Mouse (Mus musculus) stomach, postnatal 0 days (tissue): ENCODE data around the gene Ptprcap. TPM values are rescaled to one million over a fixed set of nuclear protein-coding genes. Genes with fewer than 3 reads are reported as not detected.

ENCODE experiments used
- ATAC-seq: fragments of 200-750 bp; cut with Nextera tagmentation; 2 replicates; pipeline ENCODE4 v1.8.0; 2017; ENCODE audit not compliant: low FRiP score, low TSS enrichment
- DNase-seq: peaks from one replicate; pipeline ENCODE4 v3.0.0-alpha.2; 2016; ENCODE audit warnings: low spot score
- H3K27ac ChIP-seq: fragments of 300-500 bp; sonication (generic); replicated peaks from 2 replicates; pipeline ENCODE4 v1.5.1; 2014; ENCODE audit warnings: mild to moderate bottlenecking, control low read depth
- H3K27me3 ChIP-seq: fragments of 300-500 bp; sonication (generic); 2 replicates; pipeline ENCODE4 v1.6.1; 2014; ENCODE audit warnings: low read length; ENCODE audit not compliant: control insufficient read depth, insufficient read depth
- H3K36me3 ChIP-seq: fragments of 300-500 bp; sonication (generic); 2 replicates; pipeline ENCODE4 v1.6.1; 2014; ENCODE audit warnings: low read length, mixed read lengths; ENCODE audit not compliant: control insufficient read depth, insufficient read depth
- H3K4me1 ChIP-seq: fragments of 300-500 bp; sonication (generic); replicated peaks from 2 replicates; pipeline ENCODE4 v1.6.1; 2014; ENCODE audit warnings: antibody characterized with exemption; ENCODE audit not compliant: control insufficient read depth, insufficient read depth
- H3K4me2 ChIP-seq: fragments of 300-500 bp; sonication (generic); replicated peaks from 2 replicates; pipeline ENCODE4 v1.6.1; 2014; ENCODE audit warnings: low read depth, mild to moderate bottlenecking, control low read depth, moderate library complexity
- H3K4me3 ChIP-seq: fragments of 300-500 bp; sonication (generic); 2 replicates; pipeline ENCODE4 v1.5.1; 2014; ENCODE audit warnings: low read depth, low read length, control low read depth
- H3K9ac ChIP-seq: fragments of 300-500 bp; sonication (generic); 2 replicates; pipeline ENCODE4 v1.6.1; 2014; ENCODE audit warnings: mild to moderate bottlenecking, low read length, control low read depth, mixed read lengths
- H3K9me3 ChIP-seq: fragments of 300-500 bp; sonication (generic); 2 replicates; pipeline ENCODE4 v1.6.1; 2016; ENCODE audit warnings: low read length; ENCODE audit not compliant: control insufficient read depth
- CTCF ChIP-seq: IDR thresholded peaks from 2 replicates; pipeline ENCODE4 v1.5.1; 2016; ENCODE audit warnings: antibody characterized with exemption, low read depth, mild to moderate bottlenecking, moderate library complexity
- EP300 ChIP-seq: optimal IDR thresholded peaks from 2 replicates; pipeline ENCODE3; 2016; ENCODE audit warnings: antibody characterized with exemption
- WGBS: fragments of 180-500 bp; shearing (Covaris S2); extraction: QIAGEN DNeasy Blood & Tissue Kit; methylation state at CpG from one replicate; pipeline ENCODE4 v1.1.7; 2014; 5-methylcytosine and 5-hydroxymethylcytosine counted together
- polyA plus RNA-seq: library from polyadenylated mRNA; unstranded; fragments of >200 nt; fragmentation: Nextera tagmentation; extraction: Ambion mirVana; gene quantifications from 2 replicates; pipeline ENCODE4 v1.2.1, GENCODE M21; 2015

Gene Ptprcap
- polyA plus RNA-seq, 1 experiment from 2014 or later, result 1.3 TPM

DNA sequence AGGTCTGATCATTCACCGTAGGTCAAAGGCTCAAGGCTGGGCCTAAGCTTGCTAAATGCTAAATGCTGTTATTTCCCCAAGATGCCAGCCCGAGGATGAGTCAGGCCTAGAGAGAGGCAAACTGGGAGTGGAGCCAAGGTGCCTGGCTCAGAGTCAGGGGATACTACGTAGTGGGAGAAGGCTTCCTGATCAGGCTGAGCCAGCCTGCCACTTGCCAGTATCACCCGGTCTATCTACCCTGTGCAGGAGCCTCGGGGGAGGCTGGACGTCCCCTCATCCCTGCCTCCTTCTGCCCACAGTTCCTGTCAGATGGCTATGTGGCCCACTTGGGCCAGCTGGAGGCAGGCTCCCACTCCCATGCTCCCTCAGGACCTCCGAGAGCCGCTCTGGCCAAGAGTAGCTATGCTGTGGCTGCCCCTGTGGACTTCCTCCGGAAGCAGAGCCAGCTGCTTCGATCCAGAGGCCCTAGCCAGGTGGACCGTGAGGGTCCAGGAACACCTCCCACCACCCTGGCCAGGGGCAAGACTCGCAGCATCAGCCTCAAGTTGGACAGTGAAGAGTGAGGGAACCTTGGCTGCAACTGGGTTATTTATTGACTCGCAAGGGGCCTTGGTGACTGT is 40.1 kb upstream of the Ptprcap start:
- no peak overlapping the region for H3K4me2 ChIP-seq
- no peak for TF ChIP-seq CTCF
- TF ChIP-seq EP300, result no peak
- no peak overlapping the region for H3K4me3 ChIP-seq
- H3K4me1 ChIP-seq, result no peaks in the 10 kb centered on the region
- no peaks in the 10 kb centered on the region for H3K27me3 ChIP-seq
- H3K9ac ChIP-seq, result 0 out of 2 replicates have a peak overlapping the region, but pooled peaks have one; percentile 1
- peak overlapping the region; percentile 13; the same call in 1 of the 2 replicates for H3K27ac ChIP-seq
- H3K36me3 ChIP-seq, result peaks cover 19% of the 10 kb centered on the region
- no peaks in the 10 kb centered on the region for H3K9me3 ChIP-seq
- DNase-seq (peak; percentile 52), ATAC-seq (peak; percentile 41)
- 66% methylated on average over 13 of the region's 13 CpGs for WGBS

DNA sequence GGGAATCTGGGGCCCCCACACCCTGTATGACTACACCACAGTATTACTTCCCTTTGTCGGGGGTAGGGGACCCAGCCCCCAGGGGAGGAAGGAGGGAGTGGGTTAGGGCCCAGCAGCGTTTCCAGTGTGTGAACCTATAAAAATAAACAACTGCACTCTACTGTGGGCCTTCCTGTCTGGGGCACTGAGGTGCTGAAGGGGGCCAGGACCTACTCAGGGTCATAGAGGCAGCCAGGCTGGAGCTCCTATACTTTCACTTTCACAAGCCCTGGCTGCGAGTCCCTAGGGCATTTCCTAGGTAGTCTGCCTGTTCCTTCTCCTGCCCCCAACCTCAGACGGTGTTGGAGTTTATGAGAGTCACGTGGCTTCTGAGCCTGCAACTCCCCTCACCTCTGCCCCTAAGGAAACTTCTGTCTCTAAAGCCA is 39.6 kb upstream of the Ptprcap start:
- H3K4me3 ChIP-seq, result no peak overlapping the region
- TF ChIP-seq CTCF (no peak), EP300 (no peak)
- peaks cover 21% of the 10 kb centered on the region for H3K36me3 ChIP-seq
- H3K4me1 ChIP-seq, result no peaks in the 10 kb centered on the region
- H3K27me3 ChIP-seq, result no peaks in the 10 kb centered on the region
- whole genome bisulfite sequencing, result 25% methylated on average over 5 of the region's 5 CpGs
- DNase-seq (no peak), ATAC-seq (peak; percentile 19; the same call in 1 of the 2 replicates)
- H3K4me2 ChIP-seq, result no peak overlapping the region
- no peaks in the 10 kb centered on the region for H3K9me3 ChIP-seq
- peak overlapping the region; percentile 13; the same call in 1 of the 2 replicates for H3K27ac ChIP-seq
- H3K9ac ChIP-seq, result no peak overlapping the region

DNA sequence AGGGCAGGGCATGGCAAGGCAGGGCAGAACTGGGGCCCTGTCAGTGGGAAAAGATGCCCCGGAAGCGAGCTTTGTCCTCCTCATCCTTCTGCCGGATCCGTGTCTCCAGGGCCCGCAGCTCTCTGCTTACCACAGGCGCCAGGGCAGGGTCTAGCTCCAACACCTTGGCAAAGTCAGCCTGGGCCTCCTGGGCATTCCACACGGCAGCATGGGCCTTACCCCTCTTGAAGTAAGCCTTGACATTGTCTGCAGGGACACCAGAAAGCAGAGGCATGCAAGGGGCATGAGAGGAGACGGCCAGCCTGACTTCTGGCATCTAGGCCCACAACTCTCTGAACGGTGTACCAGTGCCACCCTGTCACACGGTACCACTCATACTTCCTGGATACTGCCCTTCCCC is 38.9 kb upstream of the Ptprcap start:
- TF ChIP-seq EP300, result no peak
- no peak overlapping the region for H3K9ac ChIP-seq
- H3K4me1 ChIP-seq, result no peaks in the 10 kb centered on the region
- H3K4me2 ChIP-seq, result no peak overlapping the region
- H3K9me3 ChIP-seq, result no peaks in the 10 kb centered on the region
- peaks cover 21% of the 10 kb centered on the region for H3K36me3 ChIP-seq
- WGBS, result 88% methylated on average over 10 of the region's 10 CpGs
- DNase-seq (no peak), ATAC-seq (no peak)
- H3K4me3 ChIP-seq, result no peak overlapping the region
- no peaks in the 10 kb centered on the region for H3K27me3 ChIP-seq
- H3K27ac ChIP-seq, result no peak overlapping the region

- H3K9ac ChIP-seq, result no peak overlapping the region
- TF ChIP-seq CTCF (no peak), EP300 (no peak)
- H3K4me3 ChIP-seq, result no peak overlapping the region
- H3K4me2 ChIP-seq, result no peak overlapping the region
- H3K4me1 ChIP-seq, result no peaks in the 10 kb centered on the region
- 94% methylated on average over 10 of the region's 10 CpGs for WGBS
- no peak for DNase-seq
- H3K27me3 ChIP-seq, result no peaks in the 10 kb centered on the region
- no peaks in the 10 kb centered on the region for H3K9me3 ChIP-seq
- no peak for ATAC-seq
- H3K27ac ChIP-seq, result no peak overlapping the region
- peaks cover 21% of the 10 kb centered on the region for H3K36me3 ChIP-seq
These were observed 38.3 kb upstream of the Ptprcap start for GRCm38 (mm10) chr19:4115144-4115543.

- H3K27ac ChIP-seq, result no peak overlapping the region
- no peak for ATAC-seq
- no peaks in the 10 kb centered on the region for H3K27me3 ChIP-seq
- no peaks in the 10 kb centered on the region for H3K9me3 ChIP-seq
- no peak overlapping the region for H3K4me2 ChIP-seq
- peaks cover 5% of the 10 kb centered on the region for H3K4me1 ChIP-seq
- H3K9ac ChIP-seq, result no peak overlapping the region
- no peak for TF ChIP-seq CTCF
- TF ChIP-seq EP300, result no peak
- 87% methylated on average over 11 of the region's 11 CpGs for WGBS
- H3K4me3 ChIP-seq, result no peak overlapping the region
- DNase-seq, result no peak
- H3K36me3 ChIP-seq, result peaks cover 21% of the 10 kb centered on the region
These were observed 37.6 kb upstream of the Ptprcap start for GRCm38 (mm10) chr19:4115816-4116215.

GRCm38 (mm10) chr19:4117006-4117405 is 36.4 kb upstream of the Ptprcap start:
- no peak overlapping the region for H3K9ac ChIP-seq
- 92% methylated on average over 7 of the region's 7 CpGs for WGBS
- H3K27me3 ChIP-seq, result no peaks in the 10 kb centered on the region
- H3K4me2 ChIP-seq, result no peak overlapping the region
- H3K36me3 ChIP-seq, result peaks cover 19% of the 10 kb centered on the region
- H3K9me3 ChIP-seq, result no peaks in the 10 kb centered on the region
- DNase-seq (no peak), ATAC-seq (no peak)
- peaks cover 7% of the 10 kb centered on the region for H3K4me1 ChIP-seq
- H3K27ac ChIP-seq, result no peak overlapping the region
- TF ChIP-seq CTCF, result no peak
- TF ChIP-seq EP300, result no peak
- H3K4me3 ChIP-seq, result no peak overlapping the region
